Mouse (Mus musculus): ENCODE results near the gene Sp3.

- TF ChIP-seq CTCF (IDR thresholded peaks at IDR 0.05; ENCODE audit: extremely low read depth, insufficient read depth, low read length) (no peak), POLR2A (IDR thresholded peaks at IDR 0.05; ENCODE audit: extremely low read depth, insufficient read depth, low read length) (no peak)
These were observed 39.3 kb upstream of the Sp3 start for GRCm38 (mm10) chr2:73019371-73020146.

All from cortical plate, adult 2 months (tissue).